Mouse (Mus musculus): ENCODE data around the gene Fbxo22.

The Fbxo22 gene

GRCm38 (mm10) chr9:55208790-55209481 is at the start of gene Fbxo22:
Gene Fbxo22 (plus strand): TSS chr9:55208925.
- peak; percentile 94 for DNase-seq (ENCODE audit: low read depth, low spot score)

- DNase-seq (ENCODE audit: low read depth, low spot score), result no peak
Observed at GRCm38 (mm10) chr9:55170655-55171412, 37.9 kb upstream of the Fbxo22 start.

- no peak for DNase-seq (ENCODE audit: low read depth, low spot score)
Observed at GRCm38 (mm10) chr9:55172195-55172685, 36.5 kb upstream of the Fbxo22 start.

- peak; percentile 33 for DNase-seq (ENCODE audit: low read depth, low spot score)
Observed at GRCm38 (mm10) chr9:55174235-55174634, 34.5 kb upstream of the Fbxo22 start.

- DNase-seq (ENCODE audit: low read depth, low spot score), result no peak
Observed at GRCm38 (mm10) chr9:55195876-55196275, 12.8 kb upstream of the Fbxo22 start.

- no peak for DNase-seq (ENCODE audit: low read depth, low spot score)
Observed at GRCm38 (mm10) chr9:55198260-55198659, 10.5 kb upstream of the Fbxo22 start.

- DNase-seq (ENCODE audit: low read depth, low spot score), result no peak
Observed at GRCm38 (mm10) chr9:55199348-55199747, 9.4 kb upstream of the Fbxo22 start.

GRCm38 (mm10) chr9:55208458-55208789 is 301 bp upstream of the Fbxo22 start:
- DNase-seq (ENCODE audit: low read depth, low spot score), result no peak

- DNase-seq (ENCODE audit: low read depth, low spot score), result no peak
Observed at GRCm38 (mm10) chr9:55211611-55212010, 2.9 kb downstream of the Fbxo22 start.

- DNase-seq (ENCODE audit: low read depth, low spot score), result peak; percentile 58
Observed at GRCm38 (mm10) chr9:55213396-55213795, 4.7 kb downstream of the Fbxo22 start.

GRCm38 (mm10) chr9:55215056-55215455 is 6.3 kb downstream of the Fbxo22 start:
- DNase-seq (ENCODE audit: low read depth, low spot score), result no peak

GRCm38 (mm10) chr9:55215648-55216047 is 6.9 kb downstream of the Fbxo22 start:
- DNase-seq (ENCODE audit: low read depth, low spot score), result peak; percentile 50

- DNase-seq (ENCODE audit: low read depth, low spot score), result peak; percentile 97
Observed at GRCm38 (mm10) chr9:55216078-55216477, 7.4 kb downstream of the Fbxo22 start.

GRCm38 (mm10) chr9:55217381-55217780 is 8.7 kb downstream of the Fbxo22 start:
- peak; percentile 28 for DNase-seq (ENCODE audit: low read depth, low spot score)

GRCm38 (mm10) chr9:55225165-55225737 is 16.5 kb downstream of the Fbxo22 start:
- peak; percentile 49 for DNase-seq (ENCODE audit: low read depth, low spot score)

GRCm38 (mm10) chr9:55226251-55226650 is 17.5 kb downstream of the Fbxo22 start:
- DNase-seq (ENCODE audit: low read depth, low spot score), result no peak

GRCm38 (mm10) chr9:55228149-55228548 is 19.4 kb downstream of the Fbxo22 start:
- no peak for DNase-seq (ENCODE audit: low read depth, low spot score)

GRCm38 (mm10) chr9:55229010-55229409 is 20.3 kb downstream of the Fbxo22 start:
- peak; percentile 64 for DNase-seq (ENCODE audit: low read depth, low spot score)

- DNase-seq (ENCODE audit: low read depth, low spot score), result peak; percentile 50
Observed at GRCm38 (mm10) chr9:55231544-55231943, 22.8 kb downstream of the Fbxo22 start.

GRCm38 (mm10) chr9:55232110-55232509 is 23.4 kb downstream of the Fbxo22 start:
- no peak for DNase-seq (ENCODE audit: low read depth, low spot score)

GRCm38 (mm10) chr9:55232586-55232985 is 23.9 kb downstream of the Fbxo22 start:
- DNase-seq (ENCODE audit: low read depth, low spot score), result peak; percentile 45

GRCm38 (mm10) chr9:55233076-55233475 is 24.4 kb downstream of the Fbxo22 start:
- peak; percentile 72 for DNase-seq (ENCODE audit: low read depth, low spot score)
